Mouse (Mus musculus): ENCODE results near the gene Sox6. TPM values are rescaled to one million over a fixed set of nuclear protein-coding genes. Genes with fewer than 3 reads are reported as not detected.

The Sox6 gene
- polyA plus RNA-seq, 1 experiment from 2014 or later = 54.3 TPM

- peak; percentile 53 for ATAC-seq (ENCODE audit: insufficient number of reproducible peaks, low FRiP score, low TSS enrichment, low read depth)
- Histone ChIP-seq H3K4me1 (peaks cover 35% of the 10 kb centered on the region), H3K36me3 (no peaks in the 10 kb centered on the region), H3K9ac (peak overlapping the region; percentile 55), H3K9me3 (no peaks in the 10 kb centered on the region), H3K4me2 (peak overlapping the region; percentile 98), H3K27ac (peak overlapping the region; percentile 92), H3K4me3 (peak overlapping the region; percentile 57), H3K27me3 (peaks cover 40% of the 10 kb centered on the region)
- WGBS = under 1% methylated on average over 50 of the region's 54 CpGs
Measured at GRCm38 (mm10) chr7:116033371-116034241, 5.0 kb downstream of the Sox6 start.

- H3K4me3 ChIP-seq = peak overlapping the region; percentile 57
- H3K36me3 ChIP-seq = no peaks in the 10 kb centered on the region
- WGBS = under 1% methylated on average over 11 of the region's 11 CpGs
- H3K27me3 ChIP-seq = peaks cover 40% of the 10 kb centered on the region
- ATAC-seq (ENCODE audit: insufficient number of reproducible peaks, low FRiP score, low TSS enrichment, low read depth) = peak; percentile 30; the same call in 1 of the 2 replicates
- H3K4me1 ChIP-seq = peaks cover 33% of the 10 kb centered on the region
- peak overlapping the region; percentile 92 for H3K27ac ChIP-seq
- no peaks in the 10 kb centered on the region for H3K9me3 ChIP-seq
- peak overlapping the region; percentile 98 for H3K4me2 ChIP-seq
- peak overlapping the region; percentile 72 for H3K9ac ChIP-seq
Measured at GRCm38 (mm10) chr7:116032596-116033307, 5.8 kb downstream of the Sox6 start.

GRCm38 (mm10) chr7:116031718-116032595, 6.6 kb downstream of the Sox6 start:
- Histone ChIP-seq H3K9ac (peak overlapping the region; percentile 72), H3K27ac (peak overlapping the region; percentile 92), H3K36me3 (no peaks in the 10 kb centered on the region), H3K4me1 (peaks cover 28% of the 10 kb centered on the region), H3K4me2 (peak overlapping the region; percentile 98), H3K27me3 (peaks cover 35% of the 10 kb centered on the region), H3K4me3 (peak overlapping the region; percentile 57), H3K9me3 (no peaks in the 10 kb centered on the region)
- WGBS = under 1% methylated on average over 65 of the region's 65 CpGs
- no peak for ATAC-seq (ENCODE audit: insufficient number of reproducible peaks, low FRiP score, low TSS enrichment, low read depth)

DNA sequence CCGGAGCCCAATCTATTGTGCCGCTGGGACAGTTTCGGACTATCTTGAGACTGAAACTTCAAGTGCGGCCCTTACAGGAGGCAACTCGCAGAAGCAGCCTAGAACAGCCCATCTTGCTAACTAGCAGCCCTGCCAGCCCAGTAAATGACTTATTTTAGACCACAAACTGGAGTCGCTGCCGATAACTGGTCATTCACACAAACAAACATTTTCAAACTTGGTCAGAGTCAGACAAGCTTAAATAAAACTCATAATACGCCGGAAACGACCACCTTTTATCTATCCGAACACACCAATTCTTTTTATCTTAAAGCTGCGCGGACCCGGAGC, 7.2 kb downstream of the Sox6 start:
- H3K4me3 ChIP-seq = peak overlapping the region; percentile 57
- H3K9ac ChIP-seq = peak overlapping the region; percentile 72
- H3K27ac ChIP-seq = peak overlapping the region; percentile 92
- ATAC-seq (ENCODE audit: insufficient number of reproducible peaks, low FRiP score, low TSS enrichment, low read depth) = no peak
- under 1% methylated on average over 14 of the region's 14 CpGs for WGBS
- peaks cover 28% of the 10 kb centered on the region for H3K27me3 ChIP-seq
- peaks cover 28% of the 10 kb centered on the region for H3K4me1 ChIP-seq
- H3K4me2 ChIP-seq = peak overlapping the region; percentile 98
- H3K9me3 ChIP-seq = no peaks in the 10 kb centered on the region
- H3K36me3 ChIP-seq = no peaks in the 10 kb centered on the region

GRCm38 (mm10) chr7:116030597-116031387, 7.8 kb downstream of the Sox6 start:
- Histone ChIP-seq H3K9ac (peak overlapping the region; percentile 72), H3K4me3 (peak overlapping the region; percentile 57), H3K27me3 (peaks cover 23% of the 10 kb centered on the region), H3K27ac (peak overlapping the region; percentile 92), H3K9me3 (no peaks in the 10 kb centered on the region), H3K36me3 (no peaks in the 10 kb centered on the region), H3K4me1 (peaks cover 28% of the 10 kb centered on the region), H3K4me2 (peak overlapping the region; percentile 98)
- peak; percentile 30 for ATAC-seq (ENCODE audit: insufficient number of reproducible peaks, low FRiP score, low TSS enrichment, low read depth)
- WGBS = 16% methylated on average over 26 of the region's 26 CpGs

DNA sequence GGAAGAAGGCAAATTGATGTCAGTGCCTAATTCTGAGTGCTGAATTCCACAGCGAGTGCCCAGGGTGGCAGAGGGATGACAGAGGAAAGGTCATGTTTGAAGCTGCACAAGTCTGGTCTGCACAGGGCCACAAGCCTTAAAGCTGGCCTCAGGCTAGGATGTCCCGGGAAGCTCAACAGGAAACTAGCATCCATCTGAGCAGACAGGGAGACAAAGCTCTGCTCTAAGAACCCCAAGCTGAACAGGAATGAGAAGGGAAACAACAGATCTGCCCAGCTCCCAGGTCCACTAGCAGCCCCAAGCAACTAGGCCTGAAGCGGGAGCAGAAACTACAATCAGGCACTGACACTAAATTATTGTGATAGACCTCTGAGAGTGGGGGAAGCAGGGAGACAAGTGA, 8.6 kb downstream of the Sox6 start:
- ATAC-seq (ENCODE audit: insufficient number of reproducible peaks, low FRiP score, low TSS enrichment, low read depth) = no peak
- Histone ChIP-seq H3K4me1 (peaks cover 28% of the 10 kb centered on the region), H3K4me2 (peak overlapping the region; percentile 98), H3K27ac (no peak overlapping the region; the same call in 1 of the 2 replicates), H3K4me3 (peak overlapping the region; percentile 57), H3K27me3 (0 out of 2 replicates have a peak, but pooled peaks cover 18% of the 10 kb centered on the region), H3K9ac (0 out of 2 replicates have a peak overlapping the region, but pooled peaks have one; percentile 1), H3K9me3 (no peaks in the 10 kb centered on the region), H3K36me3 (no peaks in the 10 kb centered on the region)
- 57% methylated on average over 3 of the region's 3 CpGs for WGBS

GRCm38 (mm10) chr7:116002726-116003125, 35.9 kb downstream of the Sox6 start:
- ATAC-seq (ENCODE audit: insufficient number of reproducible peaks, low FRiP score, low TSS enrichment, low read depth) = no peak
- Histone ChIP-seq H3K36me3 (no peaks in the 10 kb centered on the region), H3K27ac (no peak overlapping the region), H3K4me1 (no peaks in the 10 kb centered on the region), H3K9ac (no peak overlapping the region), H3K4me3 (no peak overlapping the region), H3K4me2 (no peak overlapping the region), H3K9me3 (no peaks in the 10 kb centered on the region), H3K27me3 (no peaks in the 10 kb centered on the region)
- 78% methylated on average over 4 of the region's 4 CpGs for WGBS

GRCm38 (mm10) chr7:115988109-115988779, 50.4 kb downstream of the Sox6 start:
- Histone ChIP-seq H3K9me3 (no peaks in the 10 kb centered on the region), H3K27me3 (no peaks in the 10 kb centered on the region), H3K36me3 (no peaks in the 10 kb centered on the region), H3K27ac (no peak overlapping the region), H3K4me3 (no peak overlapping the region), H3K9ac (no peak overlapping the region), H3K4me2 (no peak overlapping the region), H3K4me1 (no peaks in the 10 kb centered on the region)
- ATAC-seq (ENCODE audit: insufficient number of reproducible peaks, low FRiP score, low TSS enrichment, low read depth) = no peak
- WGBS = 72% methylated on average over 2 of the region's 2 CpGs

DNA sequence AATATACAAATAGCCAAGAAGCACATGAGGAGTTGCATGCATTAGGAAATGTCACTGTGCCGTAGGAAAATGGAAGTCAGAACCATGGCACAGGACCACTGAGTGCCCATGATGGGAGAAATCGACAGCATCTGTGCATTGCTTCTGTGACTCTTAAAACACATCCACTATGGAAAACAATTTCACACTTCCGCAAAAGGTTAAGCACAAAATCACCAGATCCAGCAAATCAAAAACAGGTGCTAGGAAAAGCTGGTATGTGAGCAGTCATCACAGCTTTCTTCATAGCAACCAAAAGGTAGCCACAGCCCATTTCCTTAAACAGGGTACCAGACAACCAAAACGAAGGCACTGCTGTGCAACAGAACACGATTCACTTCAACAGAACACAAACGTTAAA, 52.9 kb downstream of the Sox6 start:
- Histone ChIP-seq H3K9ac (no peak overlapping the region), H3K27me3 (no peaks in the 10 kb centered on the region), H3K9me3 (no peaks in the 10 kb centered on the region), H3K4me3 (no peak overlapping the region), H3K4me1 (no peaks in the 10 kb centered on the region), H3K36me3 (no peaks in the 10 kb centered on the region), H3K4me2 (no peak overlapping the region), H3K27ac (no peak overlapping the region)
- 29% methylated on average over 6 of the region's 6 CpGs for WGBS
- ATAC-seq (ENCODE audit: insufficient number of reproducible peaks, low FRiP score, low TSS enrichment, low read depth) = no peak

- Histone ChIP-seq H3K4me2 (no peak overlapping the region), H3K27ac (no peak overlapping the region), H3K4me1 (no peaks in the 10 kb centered on the region), H3K4me3 (no peak overlapping the region), H3K9me3 (no peaks in the 10 kb centered on the region), H3K36me3 (no peaks in the 10 kb centered on the region), H3K9ac (no peak overlapping the region), H3K27me3 (no peaks in the 10 kb centered on the region)
- no peak for ATAC-seq (ENCODE audit: insufficient number of reproducible peaks, low FRiP score, low TSS enrichment, low read depth)
- WGBS = 72% methylated on average over 3 of the region's 3 CpGs
Measured at GRCm38 (mm10) chr7:115984076-115984475, 54.5 kb downstream of the Sox6 start.

Measured in limb, embryonic 15.5 days (tissue).